In genomic region chr10:116580591-116581358, GRCm38 (mm10) we compare ENCODE assay signal across 8 mouse cellular contexts. TPM values are rescaled to one million over a fixed set of nuclear protein-coding genes. Genes with fewer than 3 reads are reported as not detected.
DNase-seq lines count a peak whose midpoint lies in the region; ATAC-seq lines count a peak whose summit lies in the region.

No protein-coding gene starts in this region.

- H3K27ac ChIP-seq in forebrain, embryonic 13.5 days, result peak overlapping the region; percentile 99
- H3K27ac ChIP-seq in hindbrain, embryonic 10.5 days, result peak overlapping the region; percentile 100

- H3K4me2 ChIP-seq in forebrain, embryonic 13.5 days, result peak overlapping the region; percentile 79

- H3K4me1 ChIP-seq in forebrain, embryonic 13.5 days, result peaks cover 29% of the 10 kb centered on the region
- peaks cover 23% of the 10 kb centered on the region for H3K4me1 ChIP-seq in hindbrain, embryonic 10.5 days (replicated peaks)

- peak overlapping the region; percentile 98 for H3K9ac ChIP-seq in forebrain, embryonic 13.5 days

- ATAC-seq in forebrain, embryonic 13.5 days, result peak; percentile 81

- H3K4me3 ChIP-seq in forebrain, embryonic 13.5 days, result peak overlapping the region; percentile 94
- H3K4me3 ChIP-seq in hindbrain, embryonic 10.5 days, result peak overlapping the region; percentile 94

- no peaks in the 10 kb centered on the region for H3K27me3 ChIP-seq in forebrain, embryonic 13.5 days
- H3K27me3 ChIP-seq in hindbrain, embryonic 10.5 days (ENCODE audit: insufficient read depth, poor library complexity, severe bottlenecking), result no peaks in the 10 kb centered on the region

- under 1% methylated on average over 25 of the region's 71 CpGs for WGBS in forebrain, embryonic 13.5 days
- WGBS in hindbrain, embryonic 10.5 days, result under 1% methylated on average over 55 of the region's 71 CpGs

- no peaks in the 10 kb centered on the region for H3K9me3 ChIP-seq in forebrain, embryonic 13.5 days (replicated peaks)
- H3K9me3 ChIP-seq in hindbrain, embryonic 10.5 days, result no peaks in the 10 kb centered on the region

- peak; percentile 59 for DNase-seq in MEL-GATA-1-ER (ENCODE audit: extremely low read depth, low read depth)
- peak; percentile 50 for DNase-seq in c-Kit-positive CD71-positive TER-119-positive erythroid progenitor cells, embryonic 14.5 days (ENCODE audit: low spot score)
- peak; percentile 55 for DNase-seq in hindbrain, embryonic 10.5 days (ENCODE audit: low spot score)
- peak; percentile 16 to 25 for DNase-seq in layer of hippocampus, postnatal 25 days (ENCODE audit: extremely low spot score in 1 of 2, low spot score in 1 of 2)
- peak; percentile 55 to 58 for DNase-seq in lung, postnatal 4 days
- DNase-seq in right cerebral cortex, adult 2 months (ENCODE audit: low spot score in 2 of 2), result peak; percentile 32 to 48
- DNase-seq in urinary bladder, postnatal 14 days (ENCODE audit: low spot score), result peak; percentile 27

- 0 out of 2 replicates have a peak, but pooled peaks cover 13% of the 10 kb centered on the region for H3K36me3 ChIP-seq in forebrain, embryonic 13.5 days (ENCODE audit: poor library complexity, severe bottlenecking)
- peaks cover 19% of the 10 kb centered on the region; the same call in 1 of the 2 replicates for H3K36me3 ChIP-seq in hindbrain, embryonic 10.5 days

RNA-seq across cellular contexts. Expression of gene Cnot2, which starts 0.5 kb away (rescaled TPM):
- 115 and 117 TPM in 2 replicates for polyA plus RNA-seq in forebrain, embryonic 13.5 days (2015; fragmentation: Nextera tagmentation; extraction: Ambion mirVana)
- polyA plus RNA-seq in hindbrain, embryonic 10.5 days (2016; fragmentation: Nextera tagmentation; extraction: Ambion mirVana), result 107 and 115 TPM in 2 replicates
- 10 to 100 TPM; 76.4 to 79.8 TPM for total RNA-seq in layer of hippocampus, postnatal 25 days (2021)

Comparison
In these comparisons a context has a peak if more than half of its experiments do, and no peak if none do; other contexts are left out.
1. Peak in every context shown above with its lines: DNase-seq, ATAC-seq, H3K4me3 ChIP-seq and H3K27ac ChIP-seq.